Mouse (Mus musculus): Measurements from ENCODE around the gene Gm17019.
"Not testable (repeated sequence)": the region's sequence is repeated elsewhere in the genome, so short reads cannot be mapped to it uniquely, and the experiment has no call there.

Gene Gm17019

GRCm38 (mm10) chr5:15032898-15033297 lies at the start of gene Gm17019:
Gm17019 (minus strand) TSS chr5:15032998.
- not testable (repeated sequence) for DNase-seq

- not testable (repeated sequence) for DNase-seq
These were observed 29.6 kb upstream of the Gm17019 start for GRCm38 (mm10) chr5:15062385-15062715.

GRCm38 (mm10) chr5:15061638-15062384 lies 29.0 kb upstream of the Gm17019 start:
- DNase-seq, result not testable (repeated sequence)

- DNase-seq, result not testable (repeated sequence)
These were observed 21.6 kb upstream of the Gm17019 start for GRCm38 (mm10) chr5:15054151-15055025.

- DNase-seq, result not testable (repeated sequence)
These were observed 20.8 kb upstream of the Gm17019 start for GRCm38 (mm10) chr5:15053606-15053962.

GRCm38 (mm10) chr5:15052945-15053605 lies 20.3 kb upstream of the Gm17019 start:
- not testable (repeated sequence) for DNase-seq

- not testable (repeated sequence) for DNase-seq
These were observed 18.0 kb upstream of the Gm17019 start for GRCm38 (mm10) chr5:15050807-15051206.

- DNase-seq, result not testable (repeated sequence)
These were observed 12.3 kb upstream of the Gm17019 start for GRCm38 (mm10) chr5:15044830-15045767.

GRCm38 (mm10) chr5:15040784-15041183 lies 8.0 kb upstream of the Gm17019 start:
- DNase-seq, result not testable (repeated sequence)

GRCm38 (mm10) chr5:15039984-15040383 lies 7.2 kb upstream of the Gm17019 start:
- not testable (repeated sequence) for DNase-seq

- not testable (repeated sequence) for DNase-seq
These were observed 8.5 kb downstream of the Gm17019 start for GRCm38 (mm10) chr5:15024316-15024715.

GRCm38 (mm10) chr5:15020067-15020466 lies 12.7 kb downstream of the Gm17019 start:
- not testable (repeated sequence) for DNase-seq

- not testable (repeated sequence) for DNase-seq
These were observed 21.9 kb downstream of the Gm17019 start for GRCm38 (mm10) chr5:15010639-15011582.

- DNase-seq, result not testable (repeated sequence)
These were observed 25.9 kb downstream of the Gm17019 start for GRCm38 (mm10) chr5:15006907-15007306.

- DNase-seq, result not testable (repeated sequence)
These were observed 26.5 kb downstream of the Gm17019 start for GRCm38 (mm10) chr5:15006288-15006687.

GRCm38 (mm10) chr5:15005584-15005983 lies 27.2 kb downstream of the Gm17019 start:
- DNase-seq, result not testable (repeated sequence)

GRCm38 (mm10) chr5:15004569-15005562 lies 27.9 kb downstream of the Gm17019 start:
- not testable (repeated sequence) for DNase-seq

GRCm38 (mm10) chr5:14998077-14998476 lies 34.7 kb downstream of the Gm17019 start:
- not testable (repeated sequence) for DNase-seq

GRCm38 (mm10) chr5:14997556-14997955 lies 35.2 kb downstream of the Gm17019 start:
- not testable (repeated sequence) for DNase-seq

All from lung, postnatal 36 days (tissue).